Mouse (Mus musculus): ENCODE measurements around the gene Dcps.

GRCm38 (mm10) chr9:35124678-35124955 is 51.2 kb downstream of the Dcps start:
- TF ChIP-seq CTCF (IDR thresholded peaks at IDR 0.05; ENCODE audit: low read depth, low read length): no peak
- TF ChIP-seq POLR2A (IDR thresholded peaks at IDR 0.05; ENCODE audit: extremely low read depth, insufficient read depth, low read length): no peak

All from liver, adult 2 months (tissue).